Mouse (Mus musculus): ENCODE data around the gene Lta.

The Lta gene

GRCm38 (mm10) chr17:35178528-35178927, 26.6 kb downstream of the Lta start:
- peak; percentile 84 for DNase-seq

GRCm38 (mm10) chr17:35175968-35176367, 29.2 kb downstream of the Lta start, which contains the start of gene Aif1:
Aif1 (minus strand) TSS chr17:35176068.
- DNase-seq, result no peak

- no peak for DNase-seq
Observed at GRCm38 (mm10) chr17:35175382-35175781, 29.8 kb downstream of the Lta start.

- DNase-seq, result no peak
Observed at GRCm38 (mm10) chr17:35174201-35174977, 30.8 kb downstream of the Lta start.

- no peak for DNase-seq
Observed at GRCm38 (mm10) chr17:35173329-35173728, 31.8 kb downstream of the Lta start.

- no peak for DNase-seq
Observed at GRCm38 (mm10) chr17:35172445-35173234, 32.5 kb downstream of the Lta start.

GRCm38 (mm10) chr17:35168541-35169207, 36.5 kb downstream of the Lta start:
- DNase-seq, result peak; percentile 45

GRCm38 (mm10) chr17:35167794-35168193, 37.4 kb downstream of the Lta start:
- no peak for DNase-seq

GRCm38 (mm10) chr17:35166352-35167035, 38.7 kb downstream of the Lta start:
- peak; percentile 80 for DNase-seq

- no peak for DNase-seq
Observed at GRCm38 (mm10) chr17:35165451-35166155, 39.5 kb downstream of the Lta start.

- peak; percentile 97 for DNase-seq
Observed at GRCm38 (mm10) chr17:35164568-35165450, 40.3 kb downstream of the Lta start, which contains the start of gene Prrc2a. Prrc2a (minus strand) TSS chr17:35164897.

GRCm38 (mm10) chr17:35164218-35164567, 41.0 kb downstream of the Lta start:
- no peak for DNase-seq

GRCm38 (mm10) chr17:35163326-35164081, 41.6 kb downstream of the Lta start:
- no peak for DNase-seq

GRCm38 (mm10) chr17:35162730-35163129, 42.4 kb downstream of the Lta start:
- peak; percentile 49 for DNase-seq

- DNase-seq, result no peak
Observed at GRCm38 (mm10) chr17:35162121-35162520, 43.0 kb downstream of the Lta start.

GRCm38 (mm10) chr17:35161421-35161820, 43.7 kb downstream of the Lta start:
- no peak for DNase-seq

GRCm38 (mm10) chr17:35159638-35160037, 45.5 kb downstream of the Lta start:
- DNase-seq, result no peak

- DNase-seq, result no peak
Observed at GRCm38 (mm10) chr17:35158850-35159593, 46.1 kb downstream of the Lta start.

- no peak for DNase-seq
Observed at GRCm38 (mm10) chr17:35157661-35158175, 47.4 kb downstream of the Lta start.

All from lung, postnatal 14 days (tissue).